Mouse (Mus musculus) kidney, embryonic 16.5 days (tissue): ENCODE data around the gene Ascc3. TPM values are rescaled to one million over a fixed set of nuclear protein-coding genes. Genes with fewer than 3 reads are reported as not detected.

Source experiments
- ATAC-seq: fragments of 200-750 bp; cut with Nextera tagmentation; 2 replicates; pipeline ENCODE4 v1.8.0; 2017; ENCODE audit warnings: moderate TSS enrichment; ENCODE audit not compliant: low FRiP score, low TSS enrichment
- H3K27ac ChIP-seq: fragments of 300-500 bp; sonication (generic); 2 replicates; pipeline ENCODE4 v1.5.1; 2014; ENCODE audit warnings: low read length
- H3K27me3 ChIP-seq: fragments of 300-500 bp; sonication (generic); 2 replicates; pipeline ENCODE4 v1.6.1; 2014; ENCODE audit warnings: low read length, control low read depth, mixed read lengths; ENCODE audit not compliant: insufficient read depth
- H3K36me3 ChIP-seq: fragments of 300-500 bp; sonication (generic); 2 replicates; pipeline ENCODE4 v1.6.1; 2014; ENCODE audit warnings: low read length, control low read depth, mixed read lengths; ENCODE audit not compliant: insufficient read depth
- H3K4me1 ChIP-seq: fragments of 300-500 bp; sonication (generic); 2 replicates; pipeline ENCODE4 v1.6.1; 2014; ENCODE audit warnings: low read length, control low read depth, mixed read lengths; ENCODE audit not compliant: insufficient read depth
- H3K4me2 ChIP-seq: fragments of 300-500 bp; sonication (generic); replicated peaks from 2 replicates; pipeline ENCODE4 v1.6.1; 2014; ENCODE audit warnings: low read depth, low read length
- H3K4me3 ChIP-seq: fragments of 300-500 bp; sonication (generic); 2 replicates; pipeline ENCODE4 v1.5.1; 2014; ENCODE audit warnings: mild to moderate bottlenecking, low read length
- H3K9ac ChIP-seq: fragments of 300-500 bp; sonication (generic); replicated peaks from 2 replicates; pipeline ENCODE4 v1.6.1; 2014; ENCODE audit warnings: low read length
- H3K9me3 ChIP-seq: fragments of 300-500 bp; sonication (generic); 2 replicates; pipeline ENCODE4 v1.6.1; 2016; ENCODE audit warnings: low read length, control low read depth
- WGBS: fragments of 180-500 bp; shearing (Covaris S2); extraction: QIAGEN DNeasy Blood & Tissue Kit; methylation state at CpG from one replicate; pipeline ENCODE4 v1.1.7; 2014; 5-methylcytosine and 5-hydroxymethylcytosine counted together
- polyA plus RNA-seq: library from polyadenylated mRNA; unstranded; fragments of >200 nt; fragmentation: Nextera tagmentation; extraction: Ambion mirVana; gene quantifications from 2 replicates; pipeline ENCODE4 v1.2.1, GENCODE M21; 2015

Gene Ascc3
- polyA plus RNA-seq, 1 experiment from 2014 or later: 14.4 TPM

DNA sequence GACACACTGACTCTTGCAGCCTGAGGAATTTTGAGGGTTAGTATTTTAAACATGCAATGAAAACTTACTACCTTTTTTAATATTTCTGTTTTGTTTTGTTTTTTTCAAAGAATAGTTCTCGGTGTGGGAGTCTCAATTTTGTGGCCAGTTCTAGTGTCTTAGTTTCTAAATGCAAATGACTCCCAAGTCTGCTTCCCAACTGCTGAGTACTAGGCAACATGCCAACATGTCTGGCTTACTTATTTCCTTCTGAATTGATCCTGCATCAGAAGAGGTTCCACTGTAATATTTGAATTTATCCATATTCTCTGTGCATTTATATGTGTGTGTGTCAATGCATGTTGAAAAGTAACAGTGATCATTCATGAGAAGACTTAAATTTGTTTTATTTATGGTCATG lies 119.3 kb downstream of the Ascc3 start:
- H3K4me1 ChIP-seq: no peaks in the 10 kb centered on the region
- no peaks in the 10 kb centered on the region for H3K27me3 ChIP-seq
- 82% methylated on average over 1 of the region's 1 CpGs for WGBS
- H3K4me2 ChIP-seq: no peak overlapping the region
- no peak overlapping the region for H3K27ac ChIP-seq
- H3K9me3 ChIP-seq: no peaks in the 10 kb centered on the region
- peaks cover 8% of the 10 kb centered on the region; the same call in 1 of the 2 replicates for H3K36me3 ChIP-seq
- H3K9ac ChIP-seq: no peak overlapping the region
- H3K4me3 ChIP-seq: no peak overlapping the region
- ATAC-seq: no peak

GRCm38 (mm10) chr10:50733459-50733858 lies 141.0 kb downstream of the Ascc3 start:
- no peak overlapping the region for H3K4me3 ChIP-seq
- no peak overlapping the region for H3K4me2 ChIP-seq
- H3K4me1 ChIP-seq: no peaks in the 10 kb centered on the region
- no peak overlapping the region for H3K27ac ChIP-seq
- no peaks in the 10 kb centered on the region for H3K27me3 ChIP-seq
- H3K36me3 ChIP-seq: 0 out of 2 replicates have a peak, but pooled peaks cover 3% of the 10 kb centered on the region
- no peaks in the 10 kb centered on the region for H3K9me3 ChIP-seq
- H3K9ac ChIP-seq: no peak overlapping the region
- no peak for ATAC-seq

GRCm38 (mm10) chr10:50762069-50762468 lies 169.6 kb downstream of the Ascc3 start:
- whole genome bisulfite sequencing: 80% methylated on average over 2 of the region's 2 CpGs
- no peak overlapping the region for H3K4me2 ChIP-seq
- no peak overlapping the region for H3K4me3 ChIP-seq
- no peaks in the 10 kb centered on the region for H3K36me3 ChIP-seq
- no peak overlapping the region for H3K9ac ChIP-seq
- H3K9me3 ChIP-seq: no peaks in the 10 kb centered on the region
- H3K27me3 ChIP-seq: no peaks in the 10 kb centered on the region
- H3K4me1 ChIP-seq: no peaks in the 10 kb centered on the region
- no peak overlapping the region for H3K27ac ChIP-seq
- ATAC-seq: no peak

DNA sequence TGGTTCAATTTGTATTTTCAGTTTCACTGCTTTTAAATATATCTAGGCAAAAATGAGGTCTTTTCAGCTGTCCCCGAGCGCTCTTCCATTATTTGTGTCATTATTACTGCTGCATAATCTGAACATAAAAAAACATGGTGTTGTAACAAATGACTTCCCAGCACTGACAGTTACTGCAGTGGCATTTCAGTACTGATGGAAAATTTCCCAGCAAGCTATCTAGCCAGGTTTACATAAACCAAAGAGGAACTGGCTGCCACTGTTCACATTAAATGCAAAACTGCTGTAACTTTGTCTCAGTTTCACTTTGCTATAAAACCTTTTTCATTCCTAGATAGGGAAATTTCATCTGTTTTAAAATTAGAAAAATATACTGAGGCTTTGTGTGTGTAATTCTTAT lies 170.5 kb downstream of the Ascc3 start:
- Histone ChIP-seq H3K9me3 (no peaks in the 10 kb centered on the region), H3K4me1 (no peaks in the 10 kb centered on the region), H3K9ac (no peak overlapping the region), H3K27me3 (no peaks in the 10 kb centered on the region), H3K27ac (no peak overlapping the region), H3K4me2 (no peak overlapping the region), H3K4me3 (no peak overlapping the region), H3K36me3 (no peaks in the 10 kb centered on the region)
- 87% methylated on average over 2 of the region's 2 CpGs for WGBS
- ATAC-seq: no peak

DNA sequence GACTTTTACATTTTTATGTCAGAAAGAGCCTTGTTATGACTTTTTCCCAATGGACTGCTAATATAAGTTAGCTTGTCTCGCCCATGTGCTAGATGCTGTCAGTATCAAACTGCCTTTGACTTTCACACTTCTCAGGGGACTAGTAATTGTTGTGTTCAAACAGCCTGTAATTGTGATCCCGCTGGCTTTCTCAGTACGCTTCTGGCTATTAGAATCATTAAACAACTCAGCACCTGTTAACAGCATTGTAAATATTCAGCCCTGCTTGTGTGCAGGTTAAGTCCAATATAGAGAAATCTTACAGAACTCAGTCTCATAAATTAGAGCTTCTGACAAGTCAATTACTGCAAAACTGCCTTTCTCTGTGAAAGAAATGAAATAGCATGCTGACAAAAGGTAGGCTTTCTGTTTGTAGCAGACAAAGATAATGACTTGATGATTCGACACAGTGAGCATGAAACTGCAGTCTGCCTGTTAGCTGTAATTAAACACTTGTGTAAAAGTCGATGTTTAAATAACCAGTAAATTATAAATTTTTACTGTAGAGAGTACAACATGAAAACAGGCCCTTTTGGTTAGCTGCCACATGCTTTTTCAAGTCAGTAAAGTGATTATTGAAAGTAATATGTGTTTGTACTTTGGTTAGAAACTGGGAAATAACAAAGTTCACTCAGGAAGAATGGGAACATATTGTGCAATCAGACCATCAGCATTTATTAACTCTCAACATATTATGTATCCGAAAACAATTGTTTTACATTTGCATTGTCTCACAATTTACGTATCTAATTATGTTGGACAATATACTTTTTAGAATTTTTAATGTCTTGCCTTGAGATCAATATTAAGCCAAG lies 171.2 kb downstream of the Ascc3 start:
- H3K9ac ChIP-seq: no peak overlapping the region
- no peaks in the 10 kb centered on the region for H3K9me3 ChIP-seq
- H3K4me1 ChIP-seq: no peaks in the 10 kb centered on the region
- no peak overlapping the region for H3K4me3 ChIP-seq
- no peak; the same call in 1 of the 2 replicates for ATAC-seq
- 47% methylated on average over 7 of the region's 7 CpGs for WGBS
- H3K27me3 ChIP-seq: no peaks in the 10 kb centered on the region
- H3K4me2 ChIP-seq: no peak overlapping the region
- H3K27ac ChIP-seq: no peak overlapping the region
- H3K36me3 ChIP-seq: no peaks in the 10 kb centered on the region

DNA sequence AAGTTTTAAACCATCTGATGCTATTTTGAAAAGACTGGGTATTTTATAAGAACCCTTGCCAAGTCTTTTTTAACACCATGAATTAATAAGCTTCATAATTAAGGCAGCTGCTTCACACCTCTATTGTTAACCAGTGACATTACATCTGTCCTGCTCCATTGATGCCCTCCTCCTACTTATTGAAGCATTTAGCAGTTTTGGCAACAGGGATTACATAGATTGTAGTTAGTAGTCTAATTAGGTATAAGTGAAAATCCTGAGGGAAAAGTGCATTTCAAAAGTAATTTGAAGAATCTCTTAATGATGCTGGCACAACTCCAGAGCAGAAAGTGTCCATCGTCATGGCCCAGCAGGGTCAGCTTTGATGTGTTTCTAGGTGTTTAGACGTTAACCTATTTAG lies 180.3 kb downstream of the Ascc3 start:
- Histone ChIP-seq H3K9ac (no peak overlapping the region), H3K4me1 (no peaks in the 10 kb centered on the region), H3K27me3 (no peaks in the 10 kb centered on the region), H3K9me3 (no peaks in the 10 kb centered on the region), H3K4me3 (no peak overlapping the region), H3K36me3 (no peaks in the 10 kb centered on the region), H3K4me2 (no peak overlapping the region), H3K27ac (no peak overlapping the region)
- ATAC-seq: no peak
- 69% methylated on average over 2 of the region's 2 CpGs for WGBS

GRCm38 (mm10) chr10:50773846-50774245 lies 181.4 kb downstream of the Ascc3 start:
- 90% methylated on average over 2 of the region's 2 CpGs for whole genome bisulfite sequencing

GRCm38 (mm10) chr10:50792840-50793239 lies 200.4 kb downstream of the Ascc3 start:
- H3K4me3 ChIP-seq: no peak overlapping the region
- no peaks in the 10 kb centered on the region for H3K27me3 ChIP-seq
- H3K27ac ChIP-seq: no peak overlapping the region
- no peak for ATAC-seq
- no peaks in the 10 kb centered on the region for H3K4me1 ChIP-seq
- no peak overlapping the region for H3K9ac ChIP-seq
- H3K4me2 ChIP-seq: no peak overlapping the region
- 54% methylated on average over 5 of the region's 5 CpGs for WGBS
- no peaks in the 10 kb centered on the region for H3K36me3 ChIP-seq
- H3K9me3 ChIP-seq: no peaks in the 10 kb centered on the region

More at GRCm38 (mm10) chr10:50773846-50774245, 181.4 kb downstream of the Ascc3 start:
- H3K27ac ChIP-seq: no peak overlapping the region
- no peaks in the 10 kb centered on the region for H3K36me3 ChIP-seq
- ATAC-seq: no peak
- no peak overlapping the region for H3K4me3 ChIP-seq
- no peak overlapping the region for H3K4me2 ChIP-seq
- H3K27me3 ChIP-seq: no peaks in the 10 kb centered on the region
- no peaks in the 10 kb centered on the region for H3K9me3 ChIP-seq
- H3K4me1 ChIP-seq: no peaks in the 10 kb centered on the region
- H3K9ac ChIP-seq: no peak overlapping the region

DNA sequence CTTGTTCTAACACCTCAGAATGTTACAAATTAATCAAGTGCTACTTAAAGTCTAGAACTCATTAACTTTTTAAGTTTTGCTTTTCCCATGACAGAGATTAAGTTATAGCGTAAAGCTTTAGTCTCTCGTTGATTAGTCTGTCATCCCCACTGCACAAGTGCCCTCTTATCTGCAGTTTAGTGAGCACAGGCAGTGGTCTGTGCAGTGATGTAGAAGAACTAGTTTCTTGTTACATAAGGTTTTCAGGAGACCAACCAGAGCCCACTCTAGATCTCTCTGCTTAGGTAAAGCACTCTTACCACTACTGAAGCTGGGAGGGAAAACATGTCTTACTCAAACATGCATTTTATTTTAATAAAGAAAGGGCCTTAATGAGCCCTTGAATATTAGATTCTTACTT lies 209.1 kb downstream of the Ascc3 start:
- Histone ChIP-seq H3K36me3 (no peaks in the 10 kb centered on the region), H3K4me1 (peaks cover 5% of the 10 kb centered on the region; the same call in 1 of the 2 replicates), H3K4me3 (no peak overlapping the region), H3K9ac (no peak overlapping the region), H3K27me3 (no peaks in the 10 kb centered on the region), H3K27ac (peak overlapping the region; percentile 77), H3K9me3 (no peaks in the 10 kb centered on the region), H3K4me2 (no peak overlapping the region)
- peak; percentile 95 for ATAC-seq
- WGBS: 44% methylated on average over 2 of the region's 2 CpGs

GRCm38 (mm10) chr10:50802380-50802779 lies 209.9 kb downstream of the Ascc3 start:
- peak overlapping the region; percentile 77 for H3K27ac ChIP-seq
- H3K4me2 ChIP-seq: no peak overlapping the region
- H3K4me3 ChIP-seq: no peak overlapping the region
- ATAC-seq: no peak
- H3K9ac ChIP-seq: no peak overlapping the region
- no peaks in the 10 kb centered on the region for H3K9me3 ChIP-seq
- peaks cover 5% of the 10 kb centered on the region; the same call in 1 of the 2 replicates for H3K4me1 ChIP-seq
- 49% methylated on average over 2 of the region's 2 CpGs for WGBS
- no peaks in the 10 kb centered on the region for H3K36me3 ChIP-seq
- H3K27me3 ChIP-seq: no peaks in the 10 kb centered on the region
